Mouse (Mus musculus): ENCODE data around the gene Efcab11. TPM values are rescaled to one million over a fixed set of nuclear protein-coding genes. Genes with fewer than 3 reads are reported as not detected.

Gene Efcab11
- 6.1 and 10.1 TPM in 2 replicates for polyA plus RNA-seq (2012)

DNA sequence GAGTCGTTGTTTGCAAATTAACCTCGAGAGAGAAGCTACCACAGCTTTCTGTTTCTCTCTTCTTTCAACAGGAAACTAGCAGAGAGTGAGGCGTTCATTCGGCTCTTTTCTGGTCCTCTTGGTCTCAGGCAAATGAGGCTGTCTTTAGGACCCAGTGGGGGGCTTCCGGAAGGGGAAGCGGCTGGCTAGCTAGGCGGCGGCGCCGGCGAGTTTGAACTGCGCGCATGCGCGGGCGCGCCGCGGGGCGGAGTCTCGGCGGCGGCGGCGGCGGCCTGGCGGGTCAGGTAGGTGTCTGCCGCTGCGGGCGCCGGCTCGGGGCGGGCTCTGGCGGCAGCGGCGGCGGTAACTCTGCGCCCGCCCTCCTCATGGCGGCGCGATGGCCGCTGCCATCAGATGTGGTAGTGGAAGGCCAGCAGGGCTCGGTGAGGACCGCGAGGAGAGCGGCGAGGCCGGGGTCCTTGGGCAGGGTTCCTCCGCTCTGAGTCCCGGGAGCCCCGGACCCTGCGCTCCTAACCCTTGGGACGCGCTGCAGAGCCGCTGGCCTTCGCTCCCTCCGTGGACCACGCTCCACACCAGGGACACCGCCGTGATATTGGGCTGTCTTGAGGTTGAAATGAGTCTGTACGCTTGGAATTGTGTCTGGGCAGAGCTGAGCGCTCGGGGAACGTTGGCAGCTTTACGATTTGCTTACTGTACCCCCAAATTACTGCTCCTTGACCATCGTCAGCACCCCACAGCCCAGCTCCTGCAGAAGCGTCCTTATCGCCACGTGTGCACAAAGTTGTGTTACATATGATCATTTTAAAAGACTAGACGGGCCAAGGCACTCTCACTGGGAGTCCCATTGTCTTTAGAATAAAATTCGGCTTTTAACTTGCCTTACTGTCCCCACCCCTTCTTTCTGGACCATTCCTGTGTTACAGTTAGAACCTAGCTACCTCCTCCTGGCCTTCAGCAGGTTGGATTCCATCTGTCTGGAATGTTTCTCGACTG, at the start of gene Efcab11, which contains the start of gene Tdp1:
Gene Efcab11 (minus strand): TSS at position 171 of the 993 bp plus-strand sequence.
Gene Tdp1 (plus strand): TSS at position 249 of the 993 bp plus-strand sequence.

Other genes starting within 250 kb of the Efcab11 start
- gene Tdp1, start 78 bp upstream of the Efcab11 start, polyA plus RNA-seq (2012) = 9.7 TPM in 2 replicates
- 0.11 and 0.16 TPM in 2 replicates for gene Kcnk13, start 80.1 kb upstream of the Efcab11 start, polyA plus RNA-seq (2012)
- 28.5 and 40.8 TPM in 2 replicates for gene Psmc1, start 225.7 kb upstream of the Efcab11 start, polyA plus RNA-seq (2012)

Data from megakaryocyte-erythroid progenitor cell, adult 5 weeks (primary cell).